Mouse (Mus musculus) forebrain, embryonic 14.5 days (tissue): ENCODE measurements at regions not wholly inside any gene's neighbourhood (a gene's known extent, or its start where the extent isn't known, plus 50 kb on each side); places are given as distances from the start of the nearest gene placed in this dataset.
A peak's percentile ranks its signal among the peaks of the same experiment; 100 is the strongest.

Experiments used
- ATAC-seq: fragments of 200-750 bp; cut with Nextera tagmentation; 2 replicates; pipeline ENCODE4 v1.8.0; 2017; ENCODE audit warnings: mild to moderate bottlenecking, moderate library complexity
- DNase-seq: peaks from one replicate; pipeline ENCODE4 v3.0.0-alpha.2; 2015; ENCODE audit warnings: low spot score
- H3K27ac ChIP-seq: fragments of 300-500 bp; sonication (generic); 2 replicates; pipeline ENCODE4 v1.5.1; 2014; ENCODE audit warnings: low read depth, mild to moderate bottlenecking, control low read depth, low read length, moderate library complexity
- H3K27me3 ChIP-seq: fragments of 300-500 bp; sonication (generic); replicated peaks from 2 replicates; pipeline ENCODE4 v1.6.1; 2014; ENCODE audit warnings: low read length, control low read depth, mixed read lengths; ENCODE audit not compliant: control insufficient read depth, insufficient read depth
- H3K36me3 ChIP-seq: fragments of 300-500 bp; sonication (generic); 2 replicates; pipeline ENCODE4 v1.6.1; 2014; ENCODE audit warnings: low read length, control low read depth; ENCODE audit not compliant: control insufficient read depth, insufficient read depth
- H3K4me1 ChIP-seq: fragments of 300-500 bp; sonication (generic); 2 replicates; pipeline ENCODE4 v1.6.1; 2014; ENCODE audit warnings: antibody characterized with exemption, low read length, control low read depth; ENCODE audit not compliant: control insufficient read depth, insufficient read depth
- H3K4me2 ChIP-seq: fragments of 300-500 bp; sonication (generic); 2 replicates; pipeline ENCODE4 v1.6.1; 2014; ENCODE audit warnings: mild to moderate bottlenecking, control low read depth, low read length
- H3K4me3 ChIP-seq: fragments of 300-500 bp; sonication (generic); 2 replicates; pipeline ENCODE4 v1.5.1; 2014; ENCODE audit warnings: low read depth, low read length, control low read depth
- H3K9ac ChIP-seq: fragments of 300-500 bp; sonication (generic); 2 replicates; pipeline ENCODE4 v1.6.1; 2014; ENCODE audit warnings: mild to moderate bottlenecking, low read length, control low read depth, moderate library complexity
- H3K9me3 ChIP-seq: fragments of 300-500 bp; sonication (generic); replicated peaks from 2 replicates; pipeline ENCODE4 v1.6.1; 2016; ENCODE audit warnings: low read length, control low read depth, mixed read lengths; ENCODE audit not compliant: control insufficient read depth
- WGBS: fragments of 180-500 bp; shearing (Covaris S2); extraction: QIAGEN DNeasy Blood & Tissue Kit; methylation state at CpG from one replicate; pipeline ENCODE4 v1.1.7; 2014; 5-methylcytosine and 5-hydroxymethylcytosine counted together

DNA sequence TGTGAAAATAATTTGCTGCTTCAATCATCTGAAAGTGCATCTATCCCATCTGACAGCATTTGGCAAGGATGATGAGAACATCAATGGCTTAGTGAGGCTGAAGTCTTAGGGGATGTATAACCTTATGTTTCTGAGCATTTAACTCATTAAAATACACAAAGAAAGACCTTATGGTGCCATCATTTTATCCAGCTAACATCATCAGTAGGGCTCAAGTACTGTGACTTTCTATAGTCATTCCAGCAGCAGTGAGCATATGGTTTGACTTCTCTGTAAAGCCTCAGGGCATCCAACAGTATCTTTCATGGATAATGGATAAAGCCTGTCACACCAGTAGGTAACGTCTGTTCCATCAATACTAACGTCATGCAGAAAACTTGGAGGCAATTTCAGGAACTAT is 895.0 kb upstream of the Fat3 start:
- Histone ChIP-seq H3K9ac (no peak overlapping the region), H3K9me3 (no peaks in the 10 kb centered on the region), H3K27ac (no peak overlapping the region), H3K27me3 (no peaks in the 10 kb centered on the region), H3K36me3 (no peaks in the 10 kb centered on the region), H3K4me2 (no peak overlapping the region), H3K4me1 (no peaks in the 10 kb centered on the region), H3K4me3 (no peak overlapping the region)
- DNase-seq (peak; percentile 7), ATAC-seq (no peak)
- WGBS, result 59% methylated on average over 2 of the region's 2 CpGs

- no peaks in the 10 kb centered on the region for H3K4me1 ChIP-seq
- ATAC-seq, result peak; percentile 50; the same call in 1 of the 2 replicates
- DNase-seq, result peak; percentile 62
These were observed 892.0 kb upstream of the Fat3 start for GRCm38 (mm10) chr9:17393061-17393460.

More at GRCm38 (mm10) chr9:17393061-17393460, 892.0 kb upstream of the Fat3 start:
- Histone ChIP-seq H3K27me3 (no peaks in the 10 kb centered on the region), H3K4me3 (no peak overlapping the region), H3K36me3 (no peaks in the 10 kb centered on the region), H3K9ac (no peak overlapping the region), H3K4me2 (no peak overlapping the region), H3K9me3 (no peaks in the 10 kb centered on the region), H3K27ac (no peak overlapping the region)
